In genomic region chr7:112390252-112390936, GRCm38 (mm10) we compare ENCODE assay signal across 10 mouse cellular contexts. TPM values are rescaled to one million over a fixed set of nuclear protein-coding genes. Genes with fewer than 3 reads are reported as not detected.
DNase-seq lines count a peak whose midpoint lies in the region; ATAC-seq and TF ChIP-seq lines count a peak whose summit lies in the region.
"Had no signal": no experiment of that assay in that cellular context is flagged by ENCODE, and none has a peak within 500 bp of the region (broad histone marks: within the 10 kb centered on the region; RNA-seq: fewer than 3 reads in every experiment).

No protein-coding gene starts in this region.

- no peak overlapping the region for H3K4me3 ChIP-seq in forebrain, embryonic 13.5 days
- H3K4me3 ChIP-seq in liver, embryonic 12.5 days: no peak overlapping the region
- no peak overlapping the region for H3K4me3 ChIP-seq in neural tube, embryonic 14.5 days (ENCODE audit: low read depth, low read length)
- no peak overlapping the region for H3K4me3 ChIP-seq in thymus, adult 2 months (ENCODE audit: control insufficient read depth, insufficient read depth, low read length)

- DNase-seq in left cerebral cortex, adult 18-20 months (ENCODE audit: low spot score in 2 of 2): peak; percentile 30 to 53
- DNase-seq in left cerebral cortex, postnatal 4 days: no peak
- no peak for DNase-seq in thymus, adult 2 months
- DNase-seq in spleen, postnatal 10 days (ENCODE audit: low spot score in 2 of 2): no peak
- no peak for DNase-seq in cerebellum, adult 11-12 months
- DNase-seq: cerebellum, adult 9-11 months had no signal

- no peaks in the 10 kb centered on the region for H3K36me3 ChIP-seq in forebrain, embryonic 13.5 days (ENCODE audit: poor library complexity, severe bottlenecking)
- no peaks in the 10 kb centered on the region for H3K36me3 ChIP-seq in liver, embryonic 12.5 days
- no peaks in the 10 kb centered on the region for H3K36me3 ChIP-seq in neural tube, embryonic 14.5 days (ENCODE audit: control insufficient read depth, insufficient read depth, low read length)
- no peaks in the 10 kb centered on the region for H3K36me3 ChIP-seq in thymus, adult 2 months (ENCODE audit: control insufficient read depth, insufficient read depth, low read length)
- H3K36me3 ChIP-seq: G1E had no signal

- intact Hi-C loops in left cerebral cortex, postnatal 4 days (cut with DNase I): no loop called here

- WGBS in forebrain, embryonic 13.5 days: 11% methylated on average over 11 of the region's 11 CpGs
- whole genome bisulfite sequencing in liver, embryonic 12.5 days (ENCODE audit: insufficient replicate concordance): 46% methylated on average over 11 of the region's 11 CpGs
- 28% methylated on average over 11 of the region's 11 CpGs for WGBS in neural tube, embryonic 14.5 days
- WGBS in thymus, adult 2 months: 73% methylated on average over 11 of the region's 11 CpGs

- peaks cover 32% of the 10 kb centered on the region for H3K4me1 ChIP-seq in forebrain, embryonic 13.5 days
- no peaks in the 10 kb centered on the region for H3K4me1 ChIP-seq in liver, embryonic 12.5 days
- peaks cover 25% of the 10 kb centered on the region for H3K4me1 ChIP-seq in neural tube, embryonic 14.5 days (ENCODE audit: control insufficient read depth, insufficient read depth, low read length)
- H3K4me1 ChIP-seq in thymus, adult 2 months (replicated peaks; ENCODE audit: control insufficient read depth, insufficient read depth, low read length): 0 out of 2 replicates have a peak, but pooled peaks cover 3% of the 10 kb centered on the region

- TF ChIP-seq POLR2A in thymus, adult 2 months (IDR thresholded peaks at IDR 0.05; ENCODE audit: control insufficient read depth, extremely low read depth, insufficient read depth, low read length, poor library complexity): no peak

- ATAC-seq in forebrain, embryonic 13.5 days: peak; percentile 69
- ATAC-seq in liver, embryonic 12.5 days: no peak
- peak; percentile 36 for ATAC-seq in neural tube, embryonic 14.5 days (ENCODE audit: low read depth)

- H3K27me3 ChIP-seq in forebrain, embryonic 13.5 days: peaks cover 21% of the 10 kb centered on the region
- peaks cover 22% of the 10 kb centered on the region; the same call in 1 of the 2 replicates for H3K27me3 ChIP-seq in liver, embryonic 12.5 days (replicated peaks)
- H3K27me3 ChIP-seq in neural tube, embryonic 14.5 days (ENCODE audit: control insufficient read depth, insufficient read depth, low read length): no peaks in the 10 kb centered on the region
- H3K27me3 ChIP-seq in thymus, adult 2 months (ENCODE audit: control insufficient read depth, insufficient read depth, low read length): no peaks in the 10 kb centered on the region

- peak overlapping the region; percentile 75 for H3K27ac ChIP-seq in forebrain, embryonic 13.5 days
- peak overlapping the region; percentile 5; the same call in 1 of the 2 replicates for H3K27ac ChIP-seq in liver, embryonic 12.5 days
- peak overlapping the region; percentile 78 for H3K27ac ChIP-seq in neural tube, embryonic 14.5 days (ENCODE audit: low read depth, low read length)
- H3K27ac ChIP-seq in thymus, adult 2 months (ENCODE audit: control insufficient read depth, insufficient read depth, low read length): no peak overlapping the region

- peak overlapping the region; percentile 34 for H3K4me2 ChIP-seq in forebrain, embryonic 13.5 days
- no peak overlapping the region for H3K4me2 ChIP-seq in liver, embryonic 12.5 days
- H3K4me2 ChIP-seq in neural tube, embryonic 14.5 days (ENCODE audit: low read depth, low read length): peak overlapping the region; percentile 18; the same call in 1 of the 2 replicates

- no peaks in the 10 kb centered on the region for H3K9me3 ChIP-seq in forebrain, embryonic 13.5 days (replicated peaks)
- no peaks in the 10 kb centered on the region for H3K9me3 ChIP-seq in liver, embryonic 12.5 days (replicated peaks)
- no peaks in the 10 kb centered on the region for H3K9me3 ChIP-seq in neural tube, embryonic 14.5 days (ENCODE audit: control insufficient read depth, low read length)

- no peak overlapping the region for H3K9ac ChIP-seq in forebrain, embryonic 13.5 days
- H3K9ac ChIP-seq in liver, embryonic 12.5 days: no peak overlapping the region
- H3K9ac ChIP-seq in neural tube, embryonic 14.5 days (replicated peaks; ENCODE audit: low read depth, low read length): no peak overlapping the region

- TF ChIP-seq CTCF in thymus, adult 2 months (IDR thresholded peaks at IDR 0.05; ENCODE audit: borderline replicate concordance, control insufficient read depth, extremely low read depth, insufficient read depth, low read length, poor library complexity): no peak

RNA-seq across cellular contexts. Expression of gene Parva, which starts 36.9 kb away (rescaled TPM):
- total RNA-seq in left cerebral cortex, adult 18-20 months (2021): 10 to 100 TPM; 49.5 to 50.7 TPM
- total RNA-seq in left cerebral cortex, postnatal 4 days (2021): 10 to 100 TPM; 25.6 to 26.8 TPM
- polyA plus RNA-seq in forebrain, embryonic 13.5 days (2015; fragmentation: Nextera tagmentation; extraction: Ambion mirVana): 27.6 and 31.9 TPM in 2 replicates
- polyA plus RNA-seq in liver, embryonic 12.5 days (2016; fragmentation: Nextera tagmentation; extraction: Ambion mirVana): 13.2 and 13.6 TPM in 2 replicates
- 18.4 and 29.9 TPM in 2 replicates for polyA plus RNA-seq in neural tube, embryonic 14.5 days (2014; fragmentation: Nextera tagmentation; extraction: Ambion mirVana)
- polyA plus RNA-seq in thymus, adult 2 months (2012; rRNA removed): 6.1 and 6.6 TPM in 2 replicates
- polyA plus RNA-seq: G1E had no signal

Comparison
In these comparisons a context has a peak if more than half of its experiments do, and no peak if none do; other contexts are left out.
1. DNase-seq: peak in left cerebral cortex, adult 18-20 months (2 of 2); none in left cerebral cortex, postnatal 4 days (single experiment), thymus, adult 2 months (single experiment), spleen, postnatal 10 days (0 of 2) and cerebellum, adult 11-12 months (single experiment).